Mouse (Mus musculus) embryonic stem cell, embryonic (primary cell): ENCODE results near the gene Adh6a.
"Not testable (repeated sequence)": the region's sequence is repeated elsewhere in the genome, so short reads cannot be mapped to it uniquely, and the experiment has no call there.

Experiments
- CTCF ChIA-PET, 4 experiments: fragments of 300-600 bp in 2 of 4; fragments of 350-600 bp in 2 of 4; sonication (Branson Sonifier 250); formaldehyde crosslinking; loops; one replicate each; lab custom pipeline; 2022; ENCODE audit warnings: inconsistent platforms in 2 of 4; lab: Charles Lee
- POLR2A ChIA-PET, 4 experiments: fragments of 300-600 bp in 2 of 4; fragments of 350-600 bp in 2 of 4; sonication (Branson Sonifier 250); formaldehyde crosslinking; loops; one replicate each; lab custom pipeline; 2022; ENCODE audit warnings: antibody characterized with exemption in 4 of 4, inconsistent platforms in 1 of 4; lab: Charles Lee

The Adh6a gene

DNA sequence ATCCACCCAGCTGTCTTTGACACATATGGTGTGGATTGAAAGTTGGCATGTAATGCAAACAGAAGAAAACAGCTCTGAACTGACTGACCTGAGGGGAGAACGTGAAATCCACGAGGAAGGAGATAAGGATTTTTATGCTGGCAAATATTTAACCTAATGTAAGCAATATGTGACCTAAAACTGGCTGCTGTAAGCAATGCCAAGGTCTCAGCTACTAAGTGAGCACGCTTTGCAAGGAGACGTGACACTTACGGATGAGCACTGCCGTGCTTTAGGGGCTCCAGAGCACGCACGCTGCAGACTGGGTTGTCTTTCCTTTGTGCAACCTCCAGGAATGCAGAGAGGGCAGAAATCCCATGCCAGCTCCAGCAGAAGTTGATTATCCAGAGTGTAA lies 6.8 kb upstream of the Adh6a start:
- ChIA-PET CTCF (interaction anchor here in 1 of 4 experiments (0.7 kb wide), 1 partner anchor 49 kb away, joined by 6 read pairs; no protein-coding TSS in a partner anchor), POLR2A (no interaction called here)

DNA sequence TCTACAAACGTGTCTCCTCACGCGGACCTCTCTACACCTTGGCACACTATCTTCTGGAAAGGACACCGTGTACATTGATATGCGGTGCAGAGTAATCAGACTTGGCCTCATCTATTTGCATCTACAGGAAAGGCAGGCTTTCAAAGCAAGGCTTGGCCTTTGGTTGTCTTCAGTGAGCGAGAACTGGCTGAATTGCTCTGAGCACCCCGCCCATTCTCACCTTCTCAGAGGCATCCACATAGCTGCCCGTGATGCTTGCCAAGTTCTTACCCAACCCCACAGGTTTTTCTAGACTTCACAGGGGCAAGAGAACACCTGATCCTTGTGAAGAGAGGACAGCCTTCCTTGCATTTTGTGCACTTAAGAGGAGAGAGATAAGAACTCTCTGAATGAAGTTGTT lies 3.2 kb upstream of the Adh6a start:
- ChIA-PET CTCF (interaction anchor here in 3 of 4 experiments (1.2 to 1.8 kb wide), 3 partner anchors 111 to 112 kb away, joined by 3 to 8 read pairs (median 4); no protein-coding TSS in a partner anchor), POLR2A (no interaction called here)

DNA sequence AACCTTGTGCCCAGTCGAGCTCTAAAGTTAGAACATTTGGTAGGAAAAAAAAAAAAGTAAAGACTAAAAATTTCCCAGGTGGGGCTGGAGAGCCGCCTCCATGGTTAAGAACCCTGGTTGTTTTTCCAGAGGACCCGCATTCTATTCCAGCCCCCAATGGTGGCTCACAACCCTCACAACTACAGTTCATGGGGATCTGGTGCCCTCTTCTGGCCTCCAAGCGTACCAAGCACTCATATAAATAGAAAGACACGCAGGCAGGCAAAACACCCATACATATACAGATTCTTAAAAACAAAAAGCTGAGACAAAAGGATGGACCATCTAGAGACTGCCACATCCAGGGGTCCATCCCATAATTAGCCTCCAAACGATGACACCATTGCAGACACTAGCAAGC lies 2.1 kb upstream of the Adh6a start:
- ChIA-PET CTCF (interaction anchor here in 3 of 4 experiments (0.6 to 1.8 kb wide), 12 partner anchors 8 to 320 kb away, joined by 3 to 26 read pairs (median 4); no protein-coding TSS in a partner anchor), POLR2A (interaction anchor here in 2 of 4 experiments (0.6 to 0.8 kb wide), 3 partner anchors 129 to 497 kb away, joined by 3 to 4 read pairs (median 3); no protein-coding TSS in a partner anchor)

DNA sequence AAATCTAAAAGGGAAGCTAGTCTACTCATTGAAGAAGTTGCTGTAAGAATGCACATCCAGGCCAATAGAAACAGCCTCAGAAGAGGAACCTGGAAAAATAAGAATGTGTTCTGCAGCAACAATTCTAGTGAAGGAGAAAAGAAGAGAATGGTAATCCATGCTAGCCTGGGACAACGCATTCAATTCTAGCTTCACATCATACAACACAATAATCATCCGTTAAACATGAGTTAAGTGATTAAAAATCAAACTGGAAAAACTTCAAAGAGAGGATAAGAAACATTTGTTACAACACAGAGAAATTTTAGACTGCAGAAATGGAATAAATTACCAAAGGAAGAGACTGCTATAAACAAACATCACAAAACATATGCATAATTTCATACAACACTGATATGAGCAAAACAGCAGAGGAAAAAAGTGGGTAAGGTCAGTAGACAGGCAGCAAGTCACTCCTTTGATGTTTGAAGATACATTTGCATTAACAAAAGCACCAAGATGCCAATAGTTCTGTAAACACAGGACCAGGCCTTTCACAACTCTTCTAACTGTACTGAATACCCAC lies 3.9 kb downstream of the Adh6a start:
- ChIA-PET CTCF (no interaction called here), POLR2A (interaction anchor here in 1 of 4 experiments (0.6 kb wide), 1 partner anchor 76 kb away, joined by 6 read pairs; no protein-coding TSS in a partner anchor)

DNA sequence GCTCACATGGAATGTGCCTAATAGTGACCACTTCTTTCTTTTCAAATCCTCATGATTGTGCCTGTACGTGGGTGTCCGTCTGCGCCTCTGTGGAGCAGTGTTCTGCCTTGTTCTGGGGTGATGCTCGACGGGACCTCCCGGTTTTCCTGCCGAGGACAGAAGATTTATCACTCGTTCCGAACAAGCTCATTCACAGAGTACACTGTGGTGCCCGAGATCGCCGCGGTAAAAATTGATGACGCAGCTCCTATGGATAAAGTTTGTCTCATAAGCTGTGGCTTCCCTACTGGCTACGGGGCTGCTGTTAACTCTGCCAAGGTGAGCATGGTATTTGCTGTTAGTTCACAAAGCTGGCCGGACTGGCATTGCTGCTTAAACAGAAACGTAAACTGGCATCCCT lies 11.9 kb downstream of the Adh6a start:
- CTCF ChIA-PET: no interaction called here
- POLR2A ChIA-PET: no interaction called here

DNA sequence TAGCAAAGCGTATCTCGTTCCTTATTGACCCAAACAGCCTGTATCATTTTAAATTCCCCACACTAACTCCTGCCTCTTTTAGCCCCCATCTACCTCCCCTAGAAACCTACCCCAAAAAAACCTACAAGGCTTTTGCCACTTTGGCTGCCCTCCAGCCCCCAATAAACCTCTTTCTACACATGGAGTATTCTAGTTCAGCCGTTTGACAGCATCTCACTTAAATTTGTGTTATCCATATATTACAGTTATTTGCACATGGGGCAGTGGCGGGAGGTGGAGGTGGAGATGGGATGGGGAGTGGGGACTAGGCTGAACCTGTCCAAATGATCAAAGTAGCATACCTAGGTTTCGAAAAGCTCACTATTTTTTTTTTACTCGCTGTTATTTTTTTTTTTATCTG lies 12.4 kb downstream of the Adh6a start:
- POLR2A ChIA-PET: no interaction called here
- CTCF ChIA-PET: no interaction called here

DNA sequence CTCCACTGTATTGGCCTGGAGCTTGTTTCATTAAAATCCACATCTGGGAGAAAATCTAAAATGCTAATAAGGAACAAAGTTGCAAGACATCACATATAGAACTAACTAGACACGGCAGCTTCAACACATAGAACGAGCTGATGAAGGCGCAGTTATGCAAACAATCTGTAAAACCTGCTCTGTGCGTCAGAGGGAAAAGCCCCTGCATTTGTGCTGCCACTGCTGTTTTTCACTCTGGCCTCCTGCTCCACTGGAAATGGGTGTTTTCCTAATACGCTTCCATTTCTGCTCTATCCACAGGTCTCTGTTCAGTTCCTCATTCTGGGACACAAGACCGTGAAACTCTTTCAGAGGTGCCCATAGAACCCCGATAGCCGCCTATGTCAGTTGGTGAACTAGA lies 20.8 kb downstream of the Adh6a start:
- ChIA-PET CTCF (no interaction called here), POLR2A (no interaction called here)

DNA sequence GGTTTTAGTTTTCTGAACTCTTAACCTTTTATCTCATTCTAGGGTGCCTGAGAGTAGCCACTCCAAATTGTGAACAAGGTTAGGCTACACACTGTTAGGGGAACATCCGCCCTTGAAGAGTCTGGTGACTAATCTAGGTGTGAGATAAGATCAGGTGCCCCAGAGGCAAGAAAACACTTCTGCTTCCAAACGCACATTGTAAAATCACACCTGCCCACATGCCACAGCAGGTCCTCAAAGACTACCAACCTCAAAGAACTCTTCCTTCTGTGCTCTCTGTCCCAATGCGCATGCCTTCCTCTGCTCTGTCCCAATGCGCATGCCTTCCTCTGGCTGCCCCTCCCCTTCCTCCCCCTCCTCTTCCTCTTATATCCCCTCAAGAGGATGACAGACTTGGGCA lies 21.2 kb downstream of the Adh6a start:
- CTCF ChIA-PET: no interaction called here
- POLR2A ChIA-PET: no interaction called here

DNA sequence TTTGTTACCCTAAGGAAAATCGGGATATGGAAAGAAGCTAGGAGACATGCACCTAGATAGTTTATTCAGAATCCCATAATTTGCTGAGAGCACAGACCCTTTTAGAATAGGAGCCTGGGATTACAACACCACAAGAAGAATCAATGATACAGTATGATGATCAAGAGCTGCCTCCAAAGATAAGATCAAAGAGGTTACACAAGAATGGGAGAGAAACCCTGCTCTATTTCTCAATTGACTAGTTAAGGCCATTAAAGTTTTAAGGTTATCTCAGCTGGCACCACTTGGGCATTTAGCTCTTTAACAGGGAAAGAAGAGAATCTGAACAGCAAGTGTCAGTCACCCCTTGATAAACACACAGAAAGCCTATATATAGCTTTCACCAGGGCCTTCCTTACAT lies 22.5 kb downstream of the Adh6a start:
- POLR2A ChIA-PET: no interaction called here
- CTCF ChIA-PET: no interaction called here

DNA sequence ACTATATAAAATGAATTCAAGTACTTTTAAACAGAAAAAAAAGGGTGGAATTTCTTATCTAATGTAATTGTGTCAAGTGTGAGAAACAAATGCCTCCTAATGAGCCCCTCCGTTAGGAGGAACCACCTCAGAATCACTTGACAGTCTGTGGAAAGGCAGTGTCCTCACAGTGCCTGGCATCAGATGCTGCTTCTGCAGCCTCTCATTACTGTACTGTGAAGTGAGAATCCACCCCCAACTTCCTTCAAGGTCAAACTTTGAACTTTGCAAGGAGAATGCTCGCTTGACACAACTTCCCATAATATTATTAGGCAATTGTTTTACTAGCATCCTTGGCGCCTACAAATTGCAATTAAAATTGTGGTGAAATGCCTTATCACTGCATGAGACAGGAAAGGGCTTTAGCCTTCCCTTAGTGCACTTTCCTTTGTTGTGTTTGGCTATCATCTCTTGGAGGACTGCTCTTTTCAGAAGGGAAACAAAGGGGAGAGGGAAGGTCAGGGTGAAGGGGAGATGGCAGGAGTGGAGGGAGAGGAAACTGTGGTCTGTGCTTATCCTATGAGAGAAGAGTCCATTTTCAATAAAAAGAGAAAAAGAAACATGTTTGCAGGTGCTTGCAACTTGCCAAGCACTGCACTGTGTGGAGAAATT lies 23.1 kb downstream of the Adh6a start:
- POLR2A ChIA-PET: no interaction called here
- CTCF ChIA-PET: no interaction called here

DNA sequence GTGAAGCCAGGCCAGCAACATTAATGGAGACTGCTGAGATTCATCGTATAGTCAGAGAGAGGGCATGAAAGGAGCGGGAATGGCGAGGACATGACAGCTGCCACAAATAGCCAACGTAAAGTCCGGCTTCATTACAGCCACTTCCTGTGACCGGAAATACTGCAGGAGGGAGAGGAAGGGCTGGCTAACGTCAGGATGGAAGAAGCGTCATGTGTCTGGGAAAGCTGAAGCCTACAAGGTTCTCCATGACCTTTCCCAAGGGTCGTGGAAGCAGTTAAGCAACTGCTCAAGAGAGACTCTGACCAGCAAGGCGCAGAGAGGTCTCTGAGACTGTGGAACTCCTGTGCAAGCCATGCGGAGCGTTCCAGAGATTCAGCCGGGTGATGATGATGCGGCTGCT lies 28.4 kb downstream of the Adh6a start, which contains the start of gene Adh6b:
TSS of gene Adh6b (plus strand) at position 305 of the 400 bp plus-strand sequence.
- CTCF ChIA-PET: no interaction called here
- POLR2A ChIA-PET: no interaction called here

DNA sequence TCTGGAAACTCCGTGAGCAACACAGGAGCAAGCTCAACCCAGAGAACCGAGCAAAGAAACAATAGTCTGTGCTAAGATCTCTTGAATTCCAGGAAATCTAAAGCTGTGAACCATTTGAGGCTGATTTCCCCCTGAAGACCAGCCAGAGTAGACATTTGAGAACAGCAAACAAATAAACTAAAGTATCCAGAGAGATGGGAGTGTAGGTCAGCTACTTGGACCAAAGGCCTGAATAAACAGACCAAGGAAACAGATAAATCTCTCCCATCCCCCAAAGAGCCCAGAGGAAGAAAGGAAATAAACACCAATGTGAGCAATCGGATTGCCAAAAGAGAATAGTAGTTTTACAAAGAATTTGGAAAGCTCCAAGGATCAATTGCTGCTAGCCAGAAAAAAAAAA lies 34.0 kb downstream of the Adh6a start:
- CTCF ChIA-PET: no interaction called here
- POLR2A ChIA-PET: interaction anchor here in 1 of 4 experiments (0.7 kb wide), 1 partner anchor 8 kb away, joined by 3 read pairs; no protein-coding TSS in a partner anchor

DNA sequence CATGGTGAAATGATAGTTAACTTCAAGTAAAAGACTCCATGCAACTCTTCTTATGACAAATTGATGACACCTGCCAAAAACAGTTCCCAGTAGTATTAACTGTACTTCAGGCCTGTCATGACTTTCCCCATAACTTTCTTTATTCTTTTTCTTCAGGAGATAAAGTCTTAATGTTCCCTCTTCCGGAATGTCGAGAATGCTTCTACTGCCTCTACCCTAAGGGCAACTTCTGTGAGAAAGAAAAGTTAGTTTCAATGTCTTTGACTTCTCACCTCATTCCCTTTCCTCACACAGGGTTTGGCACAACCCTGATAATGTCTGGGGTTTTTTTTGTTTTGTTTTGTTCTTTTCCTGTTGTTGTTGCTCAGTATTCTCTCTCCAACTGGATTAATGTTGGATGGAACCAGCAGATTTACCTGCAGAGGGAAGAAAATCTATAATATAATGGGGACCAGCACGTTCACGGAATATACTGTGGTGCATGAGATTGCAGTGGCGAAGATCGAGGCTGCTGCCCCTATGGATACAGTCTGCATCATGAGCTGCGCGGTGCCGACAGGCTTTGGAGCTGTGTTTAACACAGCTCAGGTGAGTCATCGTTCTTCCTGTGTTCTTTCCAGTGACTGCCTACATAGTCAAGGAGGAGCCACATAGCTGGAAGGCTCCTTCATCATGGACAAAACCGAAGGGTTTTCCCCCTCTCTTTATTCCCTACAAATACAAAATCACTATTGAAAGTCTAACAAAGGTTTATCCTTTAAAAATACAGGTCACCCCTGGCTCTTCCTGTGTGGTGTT lies 39.1 kb downstream of the Adh6a start:
- POLR2A ChIA-PET: no interaction called here
- CTCF ChIA-PET: interaction anchor here in 1 of 4 experiments (0.6 kb wide), 1 partner anchor 112 kb away, joined by 7 read pairs; no protein-coding TSS in a partner anchor

DNA sequence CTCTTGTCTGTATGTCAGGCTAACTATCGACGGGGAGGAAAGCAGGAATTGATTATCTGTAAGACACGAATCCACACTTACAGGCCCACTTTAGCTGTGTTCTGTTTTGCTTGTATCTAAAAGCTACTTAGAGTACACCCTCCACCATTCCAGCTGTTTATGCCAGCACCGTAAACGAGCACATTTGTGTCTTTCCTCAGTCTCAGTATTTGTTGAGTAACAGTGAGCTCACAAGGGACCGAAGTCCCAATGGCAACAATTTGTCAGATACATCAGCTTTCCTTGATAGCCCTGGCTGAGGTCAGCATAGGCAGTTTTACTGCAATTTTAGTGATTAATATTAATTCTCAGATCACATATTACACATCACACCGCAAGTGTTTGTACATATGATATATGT lies 45.8 kb downstream of the Adh6a start:
- ChIA-PET POLR2A (no interaction called here), CTCF (no interaction called here)

DNA sequence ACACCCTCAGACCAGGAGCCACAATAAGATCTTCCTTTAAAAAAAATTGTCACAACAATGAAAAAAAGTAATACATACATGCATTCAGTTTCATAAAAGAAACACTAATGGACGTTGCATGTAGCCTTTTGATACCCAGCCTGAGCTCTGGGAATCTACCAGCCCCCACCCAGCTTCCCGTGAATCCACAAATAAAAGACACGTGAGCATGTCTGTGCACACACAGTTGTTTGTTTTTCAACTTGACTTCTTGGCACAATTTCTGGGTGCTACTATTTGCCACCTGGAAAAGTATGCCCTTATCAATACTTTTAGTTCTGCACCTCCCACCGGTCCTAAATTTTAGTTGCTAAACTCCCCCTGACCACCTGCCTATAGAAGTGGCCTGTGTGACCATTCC lies 47.6 kb downstream of the Adh6a start:
- POLR2A ChIA-PET: no interaction called here
- CTCF ChIA-PET: no interaction called here

DNA sequence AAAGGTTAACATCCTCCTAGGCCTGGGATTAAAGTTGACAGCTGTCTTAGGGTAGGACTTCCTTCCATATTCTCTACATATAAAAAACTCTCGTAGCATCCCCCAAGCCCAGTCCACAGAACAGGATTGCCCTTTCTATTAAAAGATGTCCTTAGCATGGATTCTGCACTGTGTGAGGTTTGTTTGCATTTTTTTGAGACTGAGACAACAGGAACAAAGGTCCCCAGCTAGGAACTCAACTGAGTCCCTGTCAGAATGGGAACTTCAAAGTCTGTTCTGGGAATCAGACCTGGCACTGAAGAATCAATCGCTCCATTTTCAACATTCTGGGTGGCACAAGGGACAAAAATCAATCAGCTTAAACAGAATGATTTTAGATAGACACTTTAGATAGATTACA lies 49.8 kb downstream of the Adh6a start:
- POLR2A ChIA-PET: no interaction called here
- CTCF ChIA-PET: no interaction called here

DNA sequence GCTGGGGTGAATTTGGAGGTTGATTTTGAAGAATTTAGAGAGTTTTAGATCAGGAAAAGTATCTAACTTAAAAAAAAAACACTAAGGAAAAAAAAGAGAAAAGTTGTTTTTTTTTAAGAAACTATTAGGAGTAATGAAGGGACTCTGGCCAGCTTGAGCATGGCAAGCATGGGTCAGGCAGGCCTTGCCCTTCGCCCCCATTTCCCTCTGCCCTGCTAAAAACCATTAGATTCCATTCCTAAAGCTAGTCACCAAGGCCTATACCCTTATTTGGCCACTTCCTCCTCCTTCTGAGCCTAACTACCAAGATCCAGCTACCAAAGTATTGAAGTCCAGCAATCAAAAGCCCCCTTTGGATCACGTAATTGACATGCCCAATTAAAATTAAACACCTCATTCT lies 53.1 kb downstream of the Adh6a start:
- POLR2A ChIA-PET: interaction anchor here in 1 of 4 experiments (0.8 kb wide), 1 partner anchor 128 kb away, joined by 4 read pairs; no protein-coding TSS in a partner anchor
- CTCF ChIA-PET: no interaction called here

DNA sequence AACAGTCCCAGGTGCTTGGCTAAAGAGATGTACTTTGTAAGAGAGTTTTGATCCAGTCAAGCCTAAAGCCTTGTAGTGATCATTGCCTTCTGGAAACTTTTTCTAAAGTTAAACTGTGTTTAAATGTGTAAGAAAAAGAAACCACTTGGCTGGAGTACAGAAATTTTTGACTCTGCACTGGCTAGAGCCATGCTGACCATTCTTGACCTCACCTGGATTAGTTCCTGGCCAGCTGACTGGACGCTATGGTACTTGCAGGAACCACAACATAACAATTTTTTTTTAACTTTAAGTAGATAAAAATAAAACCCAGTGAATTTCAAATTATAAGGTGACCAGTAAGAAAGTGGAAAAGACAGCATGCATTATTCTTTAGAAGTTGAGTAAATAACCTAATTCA lies 56.5 kb downstream of the Adh6a start:
- CTCF ChIA-PET: no interaction called here
- POLR2A ChIA-PET: no interaction called here

DNA sequence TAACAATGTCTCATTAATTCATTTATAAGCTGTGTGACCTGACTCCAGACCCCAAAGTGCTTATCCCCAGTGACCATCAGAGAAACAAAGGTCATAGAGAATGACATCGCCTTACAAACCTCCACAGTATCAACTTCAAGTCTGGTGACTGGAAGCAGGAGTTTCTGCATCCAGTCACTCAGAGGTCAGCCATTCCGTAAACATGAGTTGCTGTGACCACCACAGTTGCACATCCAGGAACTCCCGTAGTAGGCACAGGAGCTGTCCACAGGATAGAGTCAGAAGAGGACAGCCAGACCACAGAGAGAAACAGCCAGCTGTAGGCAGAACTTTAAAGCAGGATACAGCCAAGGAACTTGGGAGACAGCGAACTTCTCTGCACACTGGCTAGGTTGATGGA lies 57.2 kb downstream of the Adh6a start:
- CTCF ChIA-PET: interaction anchor here in 1 of 4 experiments (0.6 kb wide), 1 partner anchor 11 kb away, joined by 8 read pairs; no protein-coding TSS in a partner anchor
- POLR2A ChIA-PET: not testable (repeated sequence)

DNA sequence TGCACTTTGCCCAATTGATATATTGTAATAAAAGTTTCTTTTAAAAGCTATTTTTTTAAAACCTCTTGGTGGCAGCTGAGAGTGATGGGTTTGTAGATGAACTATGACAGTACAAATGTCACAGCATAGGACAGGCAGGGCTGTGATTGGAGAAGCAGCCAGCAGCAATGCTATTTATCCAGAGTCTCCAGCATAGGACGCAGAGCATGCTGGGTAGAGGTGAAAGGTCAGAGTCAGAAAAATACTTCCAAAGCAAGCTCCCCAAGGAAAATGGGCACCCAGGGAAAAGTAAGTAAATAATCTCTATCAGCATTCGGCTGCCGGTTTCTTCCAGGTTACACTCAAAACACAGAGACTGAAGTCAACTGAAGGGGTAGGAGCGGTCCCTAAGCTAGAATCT lies 60.8 kb downstream of the Adh6a start:
- POLR2A ChIA-PET: no interaction called here
- CTCF ChIA-PET: no interaction called here
